Mouse (Mus musculus) liver, adult 2 months (tissue): ENCODE measurements around the gene Tgfbr3.

Source experiments
- CTCF ChIP-seq: fragments of 200-500 bp; IDR thresholded peaks from 2 replicates; pipeline ENCODE4 v1.5.1; 2011; ENCODE audit warnings: low read depth, low read length, control low read depth
- POLR2A ChIP-seq: fragments of 200-500 bp; IDR thresholded peaks from 2 replicates; pipeline ENCODE4 v1.6.1; 2011; ENCODE audit warnings: low read length, control low read depth; ENCODE audit not compliant: insufficient read depth; ENCODE audit errors: extremely low read depth

DNA sequence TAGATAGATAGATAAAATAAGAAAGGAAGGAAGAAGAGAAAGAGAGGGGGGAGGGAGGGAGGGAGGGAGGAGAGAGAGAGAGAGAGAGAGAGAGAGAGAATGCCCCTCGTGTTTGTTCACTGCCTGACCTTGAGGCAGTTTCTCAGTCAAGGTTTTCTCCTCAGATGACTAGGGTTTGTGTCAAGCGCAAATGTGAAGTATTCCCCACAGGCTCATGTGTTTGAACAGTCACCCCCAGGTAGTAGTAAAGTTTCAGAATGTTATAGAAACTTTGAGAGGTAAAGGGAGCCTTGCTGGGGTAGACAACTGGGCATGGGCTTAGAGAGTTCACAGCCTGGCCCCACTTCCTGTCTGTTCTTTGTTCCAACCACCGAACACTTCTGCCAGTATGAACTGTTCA is 103.2 kb downstream of the Tgfbr3 start:
- TF ChIP-seq CTCF, result no peak
- TF ChIP-seq POLR2A, result no peak
